In genomic region chr4:108358498-108358897, GRCm38 (mm10) we compare ENCODE assay signal across 12 mouse cellular contexts. TPM values are rescaled to one million over a fixed set of nuclear protein-coding genes. Genes with fewer than 3 reads are reported as not detected.
DNase-seq lines count a peak whose midpoint lies in the region; ATAC-seq and TF ChIP-seq lines count a peak whose summit lies in the region.
"Had no signal": no experiment of that assay in that cellular context is flagged by ENCODE, and none has a peak within 500 bp of the region (broad histone marks: within the 10 kb centered on the region; RNA-seq: fewer than 3 reads in every experiment).

No protein-coding gene starts in this region.

- peak overlapping the region; percentile 96 for H3K27ac ChIP-seq in neural tube, embryonic 13.5 days (replicated peaks)
- peak overlapping the region; percentile 95; the same call in 1 of the 2 replicates for H3K27ac ChIP-seq in forebrain, embryonic 13.5 days
- peak overlapping the region; percentile 88; the same call in 1 of the 2 replicates for H3K27ac ChIP-seq in hindbrain, embryonic 16.5 days (ENCODE audit: low read depth, low read length)
- H3K27ac ChIP-seq in lung, postnatal 0 days (ENCODE audit: low read length), result no peak overlapping the region
- H3K27ac ChIP-seq: stomach, embryonic 15.5 days had no signal

- no peaks in the 10 kb centered on the region for H3K36me3 ChIP-seq in neural tube, embryonic 13.5 days
- no peaks in the 10 kb centered on the region for H3K36me3 ChIP-seq in forebrain, embryonic 13.5 days (ENCODE audit: poor library complexity, severe bottlenecking)
- no peaks in the 10 kb centered on the region for H3K36me3 ChIP-seq in hindbrain, embryonic 16.5 days (ENCODE audit: control insufficient read depth, insufficient read depth, low read length)
- no peaks in the 10 kb centered on the region for H3K36me3 ChIP-seq in lung, postnatal 0 days (ENCODE audit: insufficient read depth, low read length)
- H3K36me3 ChIP-seq: kidney, embryonic 15.5 days; stomach, embryonic 15.5 days had no signal

- no peaks in the 10 kb centered on the region for H3K9me3 ChIP-seq in neural tube, embryonic 13.5 days
- no peaks in the 10 kb centered on the region for H3K9me3 ChIP-seq in forebrain, embryonic 13.5 days (replicated peaks)
- H3K9me3 ChIP-seq in hindbrain, embryonic 16.5 days (ENCODE audit: control insufficient read depth, low read length), result no peaks in the 10 kb centered on the region
- H3K9me3 ChIP-seq in lung, postnatal 0 days (ENCODE audit: low read length), result no peaks in the 10 kb centered on the region
- H3K9me3 ChIP-seq: kidney, embryonic 15.5 days; stomach, embryonic 15.5 days had no signal

- WGBS in neural tube, embryonic 13.5 days, result 13% methylated on average over 4 of the region's 4 CpGs
- 8% methylated on average over 4 of the region's 4 CpGs for WGBS in forebrain, embryonic 13.5 days
- 15% methylated on average over 4 of the region's 4 CpGs for WGBS in hindbrain, embryonic 16.5 days
- 46% methylated on average over 4 of the region's 4 CpGs for WGBS in lung, postnatal 0 days

- TF ChIP-seq CTCF in lung, postnatal 0 days (IDR thresholded peaks at IDR 0.05), result no peak

- TF ChIP-seq EP300 in lung, postnatal 0 days (IDR thresholded peaks at IDR 0.05), result no peak

- no peak for DNase-seq in neural tube, embryonic 10.5 days (ENCODE audit: extremely low spot score, low spot score)
- DNase-seq in lung, postnatal 0 days (ENCODE audit: low spot score), result no peak
- DNase-seq in lung, postnatal 25 days (ENCODE audit: low spot score), result no peak
- DNase-seq in thymus, adult 18-20 months, result no peak
- DNase-seq: cerebellum, adult 11 months; lung, adult 2 months; right cerebral cortex, postnatal 4 days had no signal

- ATAC-seq in neural tube, embryonic 13.5 days (ENCODE audit: low read depth), result no peak
- ATAC-seq in forebrain, embryonic 13.5 days, result no peak
- no peak for ATAC-seq in hindbrain, embryonic 16.5 days
- no peak for ATAC-seq in lung, postnatal 0 days

- H3K27me3 ChIP-seq in neural tube, embryonic 13.5 days, result no peaks in the 10 kb centered on the region
- no peaks in the 10 kb centered on the region for H3K27me3 ChIP-seq in forebrain, embryonic 13.5 days
- H3K27me3 ChIP-seq in hindbrain, embryonic 16.5 days (replicated peaks; ENCODE audit: control insufficient read depth, insufficient read depth, low read length), result no peaks in the 10 kb centered on the region
- no peaks in the 10 kb centered on the region for H3K27me3 ChIP-seq in lung, postnatal 0 days (replicated peaks; ENCODE audit: insufficient read depth, low read length)
- H3K27me3 ChIP-seq: kidney, embryonic 15.5 days; stomach, embryonic 15.5 days had no signal

- H3K4me1 ChIP-seq in neural tube, embryonic 13.5 days (replicated peaks), result peaks cover 52% of the 10 kb centered on the region
- peaks cover 49% of the 10 kb centered on the region for H3K4me1 ChIP-seq in forebrain, embryonic 13.5 days
- H3K4me1 ChIP-seq in hindbrain, embryonic 16.5 days (ENCODE audit: control insufficient read depth, insufficient read depth, low read depth, low read length), result peaks cover 30% of the 10 kb centered on the region
- H3K4me1 ChIP-seq in lung, postnatal 0 days (ENCODE audit: insufficient read depth, low read depth, low read length), result peaks cover 8% of the 10 kb centered on the region; the same call in 1 of the 2 replicates

- H3K4me2 ChIP-seq in neural tube, embryonic 13.5 days, result no peak overlapping the region
- H3K4me2 ChIP-seq in forebrain, embryonic 13.5 days, result no peak overlapping the region
- H3K4me2 ChIP-seq in hindbrain, embryonic 16.5 days (ENCODE audit: low read length), result no peak overlapping the region
- no peak overlapping the region for H3K4me2 ChIP-seq in lung, postnatal 0 days (replicated peaks; ENCODE audit: low read depth, low read length)
- H3K4me2 ChIP-seq: kidney, embryonic 15.5 days; stomach, embryonic 15.5 days had no signal

- no peak overlapping the region for H3K9ac ChIP-seq in neural tube, embryonic 13.5 days
- H3K9ac ChIP-seq in forebrain, embryonic 13.5 days, result no peak overlapping the region
- no peak overlapping the region for H3K9ac ChIP-seq in hindbrain, embryonic 16.5 days (ENCODE audit: low read depth, low read length)
- no peak overlapping the region for H3K9ac ChIP-seq in lung, postnatal 0 days (replicated peaks; ENCODE audit: low read depth)
- H3K9ac ChIP-seq: kidney, embryonic 15.5 days; stomach, embryonic 15.5 days had no signal

- no peak overlapping the region for H3K4me3 ChIP-seq in neural tube, embryonic 13.5 days
- H3K4me3 ChIP-seq in forebrain, embryonic 13.5 days, result no peak overlapping the region
- no peak overlapping the region for H3K4me3 ChIP-seq in hindbrain, embryonic 16.5 days (ENCODE audit: low read length)
- no peak overlapping the region for H3K4me3 ChIP-seq in lung, postnatal 0 days (ENCODE audit: low read depth, low read length)
- H3K4me3 ChIP-seq: kidney, embryonic 15.5 days; stomach, embryonic 15.5 days had no signal

RNA-seq across cellular contexts. Expression of gene Shisal2a, which starts 24.7 kb away (rescaled TPM):
- 4.0 and 4.1 TPM in 2 replicates for polyA plus RNA-seq in neural tube, embryonic 13.5 days (2015; fragmentation: Nextera tagmentation; extraction: Ambion mirVana)
- 1.4 and 2.6 TPM in 2 replicates for polyA plus RNA-seq in forebrain, embryonic 13.5 days (2015; fragmentation: Nextera tagmentation; extraction: Ambion mirVana)
- polyA plus RNA-seq in hindbrain, embryonic 16.5 days (2015; fragmentation: Nextera tagmentation; extraction: Ambion mirVana), result 4.5 and 5.7 TPM in 2 replicates
- 0.83 and 1.1 TPM in 2 replicates for polyA plus RNA-seq in lung, postnatal 0 days (2015; fragmentation: Nextera tagmentation; extraction: Ambion mirVana)

RNA-seq across cellular contexts. Expression of gene Coa7, which starts 30.6 kb away (rescaled TPM):
- 43.2 and 46.8 TPM in 2 replicates for polyA plus RNA-seq in neural tube, embryonic 13.5 days (2015; fragmentation: Nextera tagmentation; extraction: Ambion mirVana)
- polyA plus RNA-seq in forebrain, embryonic 13.5 days (2015; fragmentation: Nextera tagmentation; extraction: Ambion mirVana), result 42.3 and 47.7 TPM in 2 replicates
- polyA plus RNA-seq in hindbrain, embryonic 16.5 days (2015; fragmentation: Nextera tagmentation; extraction: Ambion mirVana), result 50.1 and 56.7 TPM in 2 replicates
- 25.3 and 31.9 TPM in 2 replicates for polyA plus RNA-seq in lung, postnatal 0 days (2015; fragmentation: Nextera tagmentation; extraction: Ambion mirVana)

RNA-seq across cellular contexts. Expression of gene Gpx7, which starts 48.3 kb away (rescaled TPM):
- 36.5 and 40.7 TPM in 2 replicates for polyA plus RNA-seq in neural tube, embryonic 13.5 days (2015; fragmentation: Nextera tagmentation; extraction: Ambion mirVana)
- 26.9 and 28.8 TPM in 2 replicates for polyA plus RNA-seq in forebrain, embryonic 13.5 days (2015; fragmentation: Nextera tagmentation; extraction: Ambion mirVana)
- 38.6 and 39.1 TPM in 2 replicates for polyA plus RNA-seq in hindbrain, embryonic 16.5 days (2015; fragmentation: Nextera tagmentation; extraction: Ambion mirVana)
- polyA plus RNA-seq in lung, postnatal 0 days (2015; fragmentation: Nextera tagmentation; extraction: Ambion mirVana), result 68.5 and 70.3 TPM in 2 replicates

RNA-seq across cellular contexts. Expression of gene Zyg11b, which starts 57.6 kb away (rescaled TPM):
- 23.1 and 25.3 TPM in 2 replicates for polyA plus RNA-seq in neural tube, embryonic 13.5 days (2015; fragmentation: Nextera tagmentation; extraction: Ambion mirVana)
- polyA plus RNA-seq in forebrain, embryonic 13.5 days (2015; fragmentation: Nextera tagmentation; extraction: Ambion mirVana), result 22.6 and 24.6 TPM in 2 replicates
- 25.8 and 32.1 TPM in 2 replicates for polyA plus RNA-seq in hindbrain, embryonic 16.5 days (2015; fragmentation: Nextera tagmentation; extraction: Ambion mirVana)
- 4.7 and 5.2 TPM in 2 replicates for polyA plus RNA-seq in lung, postnatal 0 days (2015; fragmentation: Nextera tagmentation; extraction: Ambion mirVana)
